Mouse (Mus musculus) CH12.LX (cell line): Measurements from ENCODE around the gene Zcchc13.

Experiments
- CTCF ChIP-seq, 2 experiments: IDR thresholded peaks in 1 of 2; conservative IDR thresholded peaks in 1 of 2; 2 replicates each; pipeline ENCODE4 v1.5.1; 2011 to 2012; ENCODE audit warnings: low read depth in 2 of 2, low read length in 2 of 2, improper control_type of control experiment in 1 of 2, inconsistent platforms in 1 of 2, mild to moderate bottlenecking in 1 of 2, moderate library complexity in 1 of 2
- ELF1 ChIP-seq: IDR thresholded peaks from 2 replicates; pipeline ENCODE4 v1.6.1; 2014; ENCODE audit warnings: low read depth, mild to moderate bottlenecking, inconsistent platforms, low read length, improper control_type of control experiment
- EP300 ChIP-seq: IDR thresholded peaks from 2 replicates; pipeline ENCODE4 v1.6.1; 2011; ENCODE audit warnings: low read length, improper control_type of control experiment
- IRF4 ChIP-seq: IDR thresholded peaks from 2 replicates; pipeline ENCODE4 v1.6.1; 2014; ENCODE audit warnings: low read depth, mild to moderate bottlenecking, inconsistent platforms, low read length, improper control_type of control experiment
- MYC ChIP-seq: IDR thresholded peaks from 2 replicates; pipeline ENCODE4 v1.6.1; 2011; ENCODE audit warnings: low read depth, mild to moderate bottlenecking, improper control_type of control experiment, low read length
- POLR2A ChIP-seq: IDR thresholded peaks from 2 replicates; pipeline ENCODE4 v1.6.1; 2011; ENCODE audit warnings: low read depth, mild to moderate bottlenecking, improper control_type of control experiment, low read length
- SIN3A ChIP-seq: IDR thresholded peaks from 2 replicates; pipeline ENCODE4 v1.6.1; 2012; ENCODE audit warnings: low read length, improper control_type of control experiment, inconsistent platforms
- UBTF ChIP-seq: IDR thresholded peaks from 2 replicates; pipeline ENCODE4 v1.6.1; 2012; ENCODE audit warnings: low read depth, mild to moderate bottlenecking, inconsistent platforms, low read length, improper control_type of control experiment, moderate library complexity

DNA sequence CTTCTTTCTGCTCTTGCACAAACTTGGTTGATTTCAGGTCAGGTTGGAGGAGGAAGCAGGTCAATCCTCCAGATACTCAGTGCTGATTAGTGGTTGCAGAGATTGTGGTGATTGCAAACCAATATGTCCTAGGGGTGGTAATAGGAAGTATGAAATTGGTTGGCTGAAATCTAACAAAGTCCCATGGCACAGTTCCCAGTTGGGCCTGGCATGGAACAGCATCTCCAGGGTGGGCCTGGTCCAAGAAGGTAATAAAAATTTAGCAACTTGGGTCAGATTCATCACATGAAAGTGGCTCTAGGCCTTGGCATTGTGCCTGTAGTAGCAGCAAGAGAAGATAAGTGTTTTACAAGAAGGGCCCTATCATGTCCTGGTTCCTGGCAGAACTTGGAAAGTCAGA lies 39.9 kb downstream of the Zcchc13 start:
- no peak for TF ChIP-seq ELF1
- TF ChIP-seq IRF4, result no peak
- no peak for TF ChIP-seq POLR2A
- TF ChIP-seq EP300, result no peak
- no peak for TF ChIP-seq SIN3A
- no peak for TF ChIP-seq CTCF (conservative IDR thresholded peaks at IDR 0.05 in 1 of 2, IDR thresholded peaks at IDR 0.05 in 1 of 2; ENCODE audit: low read depth in 2 of 2, low read length in 2 of 2)
- TF ChIP-seq MYC, result no peak
- no peak for TF ChIP-seq UBTF
